ENCODE assay signal across 27 mouse cellular contexts in genomic region chr4:120879386-120879785, GRCm38 (mm10). TPM values are rescaled to one million over a fixed set of nuclear protein-coding genes. Genes with fewer than 3 reads are reported as not detected.
DNase-seq lines count a peak whose midpoint lies in the region; ATAC-seq lines count a peak whose summit lies in the region.
"Had no signal": no experiment of that assay in that cellular context is flagged by ENCODE, and none has a peak within 500 bp of the region (broad histone marks: within the 10 kb centered on the region; RNA-seq: fewer than 3 reads in every experiment).

No protein-coding gene starts in this region.

- H3K36me3 ChIP-seq in midbrain, embryonic 11.5 days (ENCODE audit: control insufficient read depth, insufficient read depth, low read length) = no peaks in the 10 kb centered on the region
- no peaks in the 10 kb centered on the region for H3K36me3 ChIP-seq in midbrain, embryonic 16.5 days (ENCODE audit: control insufficient read depth, insufficient read depth, low read length)
- no peaks in the 10 kb centered on the region for H3K36me3 ChIP-seq in liver, embryonic 11.5 days (ENCODE audit: control insufficient read depth, insufficient read depth, low read length)
- H3K36me3 ChIP-seq: heart, embryonic 10.5 days; hindbrain, embryonic 15.5 days; liver, embryonic 13.5 days; neural tube, embryonic 13.5 days; stomach, embryonic 15.5 days had no signal

- no peak overlapping the region; the same call in 1 of the 2 replicates for H3K27ac ChIP-seq in midbrain, embryonic 11.5 days (ENCODE audit: low read depth, low read length)
- H3K27ac ChIP-seq in midbrain, embryonic 16.5 days (ENCODE audit: low read length) = no peak overlapping the region
- H3K27ac ChIP-seq in liver, embryonic 11.5 days (ENCODE audit: low read depth, low read length) = no peak overlapping the region
- H3K27ac ChIP-seq: forebrain, embryonic 13.5 days; heart, embryonic 10.5 days; hindbrain, embryonic 15.5 days; liver, embryonic 13.5 days; macrophage; neural tube, embryonic 13.5 days; stomach, embryonic 15.5 days had no signal

- ATAC-seq in midbrain, embryonic 11.5 days (ENCODE audit: low FRiP score) = no peak
- no peak for ATAC-seq in midbrain, embryonic 16.5 days
- no peak for ATAC-seq in liver, embryonic 11.5 days (replicated peaks; ENCODE audit: low FRiP score)
- ATAC-seq: activated CD4-positive, CD25-positive, alpha-beta regulatory T cell, adult 4 months; forebrain, embryonic 13.5 days; inflammation-experienced regulatory T-cells, adult 6 months; lung, postnatal 0 days had no signal

- DNase-seq in adrenal gland, adult (ENCODE audit: inconsistent age in 2 of 2, low spot score in 1 of 2) = peak; percentile 25 to 78
- DNase-seq in adrenal gland, postnatal 14 days = no peak
- DNase-seq in midbrain, embryonic 11.5 days (ENCODE audit: low spot score, missing footprints) = peak; percentile 76
- DNase-seq in adrenal gland, postnatal 36 days = peak; percentile 30 to 35
- no peak for DNase-seq in liver, embryonic 11.5 days (ENCODE audit: low spot score)
- no peak for DNase-seq in frontal cortex, postnatal 36 days (ENCODE audit: low spot score in 2 of 2)
- DNase-seq: cerebellum, adult 11 months; cerebellum, adult 9-10 months; cerebellum, postnatal 36 days; gastrocnemius, postnatal 14 days; heart, adult 11 months; heart, postnatal 4 days; kidney, adult 11 months; kidney, postnatal 25 days; liver, embryonic 13.5 days; lung, adult 18-20 months had no signal

- 57% methylated on average over 4 of the region's 4 CpGs for WGBS in midbrain, embryonic 11.5 days
- 54% methylated on average over 4 of the region's 4 CpGs for WGBS in midbrain, embryonic 16.5 days
- WGBS in liver, embryonic 11.5 days = 43% methylated on average over 4 of the region's 4 CpGs

- H3K9me3 ChIP-seq in midbrain, embryonic 11.5 days (ENCODE audit: control insufficient read depth, low read length) = no peaks in the 10 kb centered on the region
- H3K9me3 ChIP-seq in midbrain, embryonic 16.5 days (replicated peaks; ENCODE audit: control insufficient read depth, low read length, poor library complexity, severe bottlenecking) = no peaks in the 10 kb centered on the region
- no peaks in the 10 kb centered on the region for H3K9me3 ChIP-seq in liver, embryonic 11.5 days (ENCODE audit: control insufficient read depth, low read length)
- H3K9me3 ChIP-seq: forebrain, embryonic 13.5 days; heart, embryonic 10.5 days; hindbrain, embryonic 15.5 days; liver, embryonic 13.5 days; neural tube, embryonic 13.5 days; stomach, embryonic 15.5 days had no signal

- H3K4me1 ChIP-seq in midbrain, embryonic 11.5 days (ENCODE audit: control insufficient read depth, insufficient read depth, low read length) = peaks cover 19% of the 10 kb centered on the region
- peaks cover 13% of the 10 kb centered on the region for H3K4me1 ChIP-seq in midbrain, embryonic 16.5 days (ENCODE audit: control insufficient read depth, insufficient read depth, low read length)
- H3K4me1 ChIP-seq in liver, embryonic 11.5 days (replicated peaks; ENCODE audit: control insufficient read depth, insufficient read depth, low read length) = peaks cover 5% of the 10 kb centered on the region

- H3K4me2 ChIP-seq in midbrain, embryonic 11.5 days = no peak overlapping the region
- no peak overlapping the region for H3K4me2 ChIP-seq in midbrain, embryonic 16.5 days (ENCODE audit: low read length)
- H3K4me2 ChIP-seq in liver, embryonic 11.5 days = no peak overlapping the region
- H3K4me2 ChIP-seq: forebrain, embryonic 13.5 days; hindbrain, embryonic 15.5 days; liver, embryonic 13.5 days; neural tube, embryonic 13.5 days; stomach, embryonic 15.5 days had no signal

- no peak overlapping the region for H3K9ac ChIP-seq in midbrain, embryonic 11.5 days (ENCODE audit: low read length)
- no peak overlapping the region for H3K9ac ChIP-seq in midbrain, embryonic 16.5 days (ENCODE audit: low read depth, low read length)
- H3K9ac ChIP-seq in liver, embryonic 11.5 days (ENCODE audit: low read depth, low read length) = no peak overlapping the region
- H3K9ac ChIP-seq: forebrain, embryonic 13.5 days; hindbrain, embryonic 15.5 days; liver, embryonic 13.5 days; neural tube, embryonic 13.5 days; stomach, embryonic 15.5 days had no signal

- H3K27me3 ChIP-seq in midbrain, embryonic 11.5 days (ENCODE audit: control insufficient read depth, insufficient read depth, low read length) = no peaks in the 10 kb centered on the region
- H3K27me3 ChIP-seq in midbrain, embryonic 16.5 days (ENCODE audit: control insufficient read depth, insufficient read depth, low read depth, low read length) = no peaks in the 10 kb centered on the region
- H3K27me3 ChIP-seq in liver, embryonic 11.5 days (replicated peaks; ENCODE audit: control insufficient read depth, insufficient read depth, low read length) = no peaks in the 10 kb centered on the region
- H3K27me3 ChIP-seq: forebrain, embryonic 13.5 days; hindbrain, embryonic 15.5 days; liver, embryonic 13.5 days; neural tube, embryonic 13.5 days; stomach, embryonic 15.5 days had no signal

- no peak overlapping the region for H3K4me3 ChIP-seq in midbrain, embryonic 11.5 days (ENCODE audit: low read depth, low read length)
- no peak overlapping the region for H3K4me3 ChIP-seq in midbrain, embryonic 16.5 days (ENCODE audit: low read depth, low read length)
- no peak overlapping the region for H3K4me3 ChIP-seq in liver, embryonic 11.5 days (ENCODE audit: low read depth, low read length)
- H3K4me3 ChIP-seq: forebrain, embryonic 13.5 days; heart, embryonic 10.5 days; hindbrain, embryonic 15.5 days; liver, embryonic 13.5 days; neural tube, embryonic 13.5 days; stomach, embryonic 15.5 days had no signal

RNA-seq across cellular contexts. Expression of gene Rims3, which starts 24.8 kb away (rescaled TPM):
- total RNA-seq in adrenal gland, postnatal 14 days (2021) = 7.2 and 7.3 TPM in 2 replicates
- 3.4 and 3.5 TPM in 2 replicates for polyA plus RNA-seq in midbrain, embryonic 11.5 days (2014; fragmentation: Nextera tagmentation; extraction: Ambion mirVana)
- 30.6 and 35.4 TPM in 2 replicates for polyA plus RNA-seq in midbrain, embryonic 16.5 days (2015; fragmentation: Nextera tagmentation; extraction: Ambion mirVana)
- 1 to 10 TPM; 5.5 to 6.2 TPM for total RNA-seq in adrenal gland, postnatal 36 days (2021)
- 0.66 and 1.1 TPM in 2 replicates for polyA plus RNA-seq in liver, embryonic 11.5 days (2014; fragmentation: Nextera tagmentation; extraction: Ambion mirVana)
- total RNA-seq: megakaryocyte-erythroid progenitor cell, adult 5-6 weeks had no signal

RNA-seq across cellular contexts. Expression of gene Exo5, which starts 45.4 kb away (rescaled TPM):
- total RNA-seq in adrenal gland, postnatal 14 days (2021) = 12.0 and 15.3 TPM in 2 replicates
- 32.0 and 32.3 TPM in 2 replicates for polyA plus RNA-seq in midbrain, embryonic 11.5 days (2014; fragmentation: Nextera tagmentation; extraction: Ambion mirVana)
- polyA plus RNA-seq in midbrain, embryonic 16.5 days (2015; fragmentation: Nextera tagmentation; extraction: Ambion mirVana) = 32.2 and 35.7 TPM in 2 replicates
- 10 to 100 TPM; 10.0 to 11.1 TPM for total RNA-seq in adrenal gland, postnatal 36 days (2021)
- polyA plus RNA-seq in liver, embryonic 11.5 days (2014; fragmentation: Nextera tagmentation; extraction: Ambion mirVana) = 16.2 and 17.7 TPM in 2 replicates

RNA-seq across cellular contexts. Expression of gene Nfyc, which starts 48.0 kb away (rescaled TPM):
- 58.8 and 74.3 TPM in 2 replicates for total RNA-seq in adrenal gland, postnatal 14 days (2021)
- 117 and 118 TPM in 2 replicates for polyA plus RNA-seq in midbrain, embryonic 11.5 days (2014; fragmentation: Nextera tagmentation; extraction: Ambion mirVana)
- 74.4 and 75.3 TPM in 2 replicates for polyA plus RNA-seq in midbrain, embryonic 16.5 days (2015; fragmentation: Nextera tagmentation; extraction: Ambion mirVana)
- 10 to 100 TPM; 46.6 to 50.0 TPM for total RNA-seq in adrenal gland, postnatal 36 days (2021)
- 83.1 and 92.6 TPM in 2 replicates for polyA plus RNA-seq in liver, embryonic 11.5 days (2014; fragmentation: Nextera tagmentation; extraction: Ambion mirVana)

Comparison
In these comparisons a context has a peak if more than half of its experiments do, and no peak if none do; other contexts are left out.
1. DNase-seq: peak in adrenal gland, adult (2 of 2), midbrain, embryonic 11.5 days (single experiment) and adrenal gland, postnatal 36 days (2 of 2); none in adrenal gland, postnatal 14 days (single experiment), liver, embryonic 11.5 days (single experiment) and frontal cortex, postnatal 36 days (0 of 2).